Mouse (Mus musculus): ENCODE measurements around the gene Vars.
"Not testable (repeated sequence)": the region's sequence is repeated elsewhere in the genome, so short reads cannot be mapped to it uniquely, and the experiment has no call there.

Gene Vars

GRCm38 (mm10) chr17:35003022-35003838 is 2.4 kb downstream of the Vars start:
- DNase-seq (ENCODE audit: low spot score): no peak

- no peak for DNase-seq (ENCODE audit: low spot score)
Measured at GRCm38 (mm10) chr17:35004075-35004717, 3.4 kb downstream of the Vars start.

GRCm38 (mm10) chr17:35005158-35005557 is 4.4 kb downstream of the Vars start:
- no peak for DNase-seq (ENCODE audit: low spot score)

- DNase-seq (ENCODE audit: low spot score): not testable (repeated sequence)
Measured at GRCm38 (mm10) chr17:35005902-35006301, 5.1 kb downstream of the Vars start.

DNA sequence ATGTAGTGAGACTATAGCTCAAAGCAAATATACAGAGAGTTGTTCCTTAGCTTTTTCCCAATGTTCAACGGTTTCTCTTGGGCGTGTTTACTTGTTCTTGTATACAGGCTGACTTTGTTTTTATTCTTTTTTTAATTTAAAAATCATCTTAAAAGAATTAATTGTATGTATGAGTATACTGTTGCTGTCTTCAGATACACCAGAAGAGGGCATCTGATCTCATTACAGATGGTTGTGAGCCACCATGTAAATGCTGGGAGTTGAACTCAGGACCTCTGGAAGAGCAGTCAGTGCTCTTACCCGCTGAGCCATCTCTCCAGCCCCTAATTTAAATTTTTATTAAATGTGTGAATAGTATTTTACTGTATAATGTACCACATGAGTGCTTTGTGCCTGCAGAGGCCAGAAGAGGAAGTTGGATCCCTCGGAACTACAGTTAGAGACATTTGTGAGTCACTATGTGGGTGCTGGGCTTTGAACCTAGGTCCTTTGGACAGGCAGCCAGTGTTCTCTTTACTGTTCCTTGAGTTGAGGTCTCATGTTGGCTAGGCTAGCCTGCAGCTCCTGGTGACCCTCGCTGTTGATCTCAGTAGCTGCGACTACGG is 6.7 kb downstream of the Vars start:
- no peak for DNase-seq (ENCODE audit: low spot score)

- no peak for DNase-seq (ENCODE audit: low spot score)
Measured at GRCm38 (mm10) chr17:35009586-35009985, 8.8 kb downstream of the Vars start.

DNA sequence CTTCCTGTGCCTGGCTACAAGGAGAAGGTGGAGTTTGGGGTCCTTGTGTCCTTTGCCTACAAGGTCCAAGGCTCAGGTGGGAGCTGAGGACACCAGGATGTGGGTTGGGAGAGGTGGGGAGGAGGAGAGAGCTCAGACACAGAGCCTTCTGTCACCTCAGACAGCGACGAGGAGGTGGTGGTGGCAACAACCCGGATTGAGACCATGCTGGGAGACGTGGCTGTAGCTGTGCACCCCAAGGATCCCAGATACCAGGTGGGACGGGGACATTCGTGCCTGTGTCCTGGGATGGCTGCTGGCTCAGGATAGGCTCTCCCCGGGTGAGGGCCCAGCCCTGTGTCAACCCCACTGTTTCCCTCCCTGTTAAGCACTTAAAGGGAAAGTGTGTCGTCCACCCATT is 10.7 kb downstream of the Vars start:
- DNase-seq (ENCODE audit: low spot score): no peak

DNA sequence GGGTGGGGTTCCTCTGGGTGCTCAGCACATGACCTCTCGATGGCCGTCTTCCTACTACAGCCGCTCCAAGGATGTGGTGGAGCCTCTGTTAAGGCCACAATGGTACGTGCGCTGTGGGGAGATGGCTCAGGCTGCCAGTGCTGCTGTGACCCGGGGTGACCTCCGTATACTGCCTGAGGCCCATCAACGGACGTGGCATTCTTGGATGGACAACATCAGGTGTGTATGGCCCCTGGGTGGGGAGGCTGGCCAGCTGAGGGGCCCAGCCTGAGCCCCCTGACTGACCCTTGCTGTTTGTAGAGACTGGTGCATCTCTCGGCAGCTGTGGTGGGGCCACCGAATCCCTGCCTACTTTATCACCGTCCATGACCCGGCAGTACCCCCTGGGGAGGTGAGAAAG is 11.6 kb downstream of the Vars start:
- DNase-seq (ENCODE audit: low spot score): no peak

GRCm38 (mm10) chr17:35013221-35013620 is 12.4 kb downstream of the Vars start:
- DNase-seq (ENCODE audit: low spot score): no peak

DNA sequence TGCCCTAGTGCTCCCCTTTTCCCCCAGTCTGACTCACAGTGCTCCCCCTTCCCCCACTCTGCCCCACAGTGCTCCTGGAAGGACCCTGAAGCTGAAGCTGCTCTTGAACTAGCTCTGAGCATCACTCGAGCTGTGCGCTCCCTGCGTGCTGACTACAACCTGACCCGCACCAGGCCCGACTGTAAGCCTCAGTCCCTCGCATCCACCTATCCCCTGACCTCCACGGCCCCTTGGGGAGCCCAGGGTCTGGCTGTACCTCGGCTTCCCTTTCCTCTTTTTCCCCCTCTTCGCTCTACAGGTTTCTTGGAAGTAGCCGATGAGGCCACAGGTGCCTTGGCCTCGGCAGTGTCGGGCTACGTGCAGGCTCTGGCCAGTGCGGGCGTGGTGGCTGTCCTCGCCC is 14.5 kb downstream of the Vars start:
- no peak for DNase-seq (ENCODE audit: low spot score)

DNA sequence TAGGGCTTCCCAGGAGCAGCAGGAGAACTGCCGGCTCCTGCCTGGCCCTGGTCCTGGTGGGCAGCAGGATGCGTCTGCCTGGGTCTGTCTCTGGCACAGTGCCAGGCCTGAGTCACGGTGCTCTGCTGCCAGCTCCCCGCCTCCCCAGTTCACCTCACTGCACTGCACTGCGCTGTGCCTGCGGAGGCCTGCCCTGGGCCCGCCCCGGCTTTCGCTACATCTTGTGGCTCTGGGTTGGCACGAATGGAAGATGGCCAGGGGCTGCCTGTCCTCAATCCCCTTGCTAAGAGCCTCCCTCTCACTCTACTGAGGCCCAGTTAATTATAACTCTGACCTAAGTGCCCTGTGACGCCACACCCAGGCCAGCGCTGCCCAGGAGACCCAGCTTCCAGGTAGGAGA is 15.6 kb downstream of the Vars start, which contains the start of gene Vwa7:
TSS of gene Vwa7 (plus strand) at position 204 of the 400 bp plus-strand sequence.
- DNase-seq (ENCODE audit: low spot score): peak; percentile 62

DNA sequence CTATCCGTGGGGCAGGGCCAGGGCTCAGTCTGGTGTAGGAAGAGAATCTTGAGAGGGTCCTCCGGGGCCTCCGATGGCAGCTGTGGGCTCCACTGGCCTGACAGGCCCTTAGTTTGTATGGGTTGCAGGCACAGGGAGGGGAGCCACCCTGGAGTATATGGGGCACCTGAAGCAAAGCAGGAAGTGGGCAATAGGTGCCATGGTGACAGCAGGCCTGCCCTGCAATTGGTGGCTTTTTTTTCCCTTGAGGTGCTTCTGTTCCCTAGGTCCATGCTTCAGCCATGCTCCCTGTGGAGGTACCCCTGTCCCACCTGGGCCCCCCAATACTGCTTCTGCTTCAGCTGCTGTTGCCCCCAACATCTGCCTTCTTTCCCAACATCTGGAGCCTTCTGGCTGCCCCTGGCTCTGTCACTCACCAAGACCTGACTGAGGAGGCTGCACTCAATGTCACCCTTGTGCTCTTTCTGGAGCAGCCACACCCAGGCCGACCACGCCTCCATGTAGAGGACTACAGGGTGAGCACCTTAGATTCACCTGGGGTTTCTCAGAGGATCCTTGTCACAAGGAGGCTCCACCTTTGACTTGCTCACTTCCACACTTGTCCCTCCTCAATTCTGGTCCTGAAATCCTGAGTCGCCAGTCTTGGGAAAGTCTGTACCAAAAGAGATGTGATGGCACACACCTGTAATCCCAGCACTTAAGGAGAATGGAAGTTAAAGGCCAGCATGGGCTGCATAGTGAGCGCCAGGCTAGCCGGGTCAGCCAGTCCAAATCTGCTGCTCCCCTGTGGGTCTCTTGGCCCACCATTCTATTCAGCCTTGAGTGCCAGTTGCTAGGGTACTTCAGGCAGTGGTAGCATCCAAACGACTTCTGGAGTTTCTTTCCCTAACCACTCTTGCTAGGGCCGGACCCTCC is 16.3 kb downstream of the Vars start:
- no peak for DNase-seq (ENCODE audit: low spot score)

GRCm38 (mm10) chr17:35017706-35018030 is 16.9 kb downstream of the Vars start:
- no peak for DNase-seq (ENCODE audit: low spot score)

DNA sequence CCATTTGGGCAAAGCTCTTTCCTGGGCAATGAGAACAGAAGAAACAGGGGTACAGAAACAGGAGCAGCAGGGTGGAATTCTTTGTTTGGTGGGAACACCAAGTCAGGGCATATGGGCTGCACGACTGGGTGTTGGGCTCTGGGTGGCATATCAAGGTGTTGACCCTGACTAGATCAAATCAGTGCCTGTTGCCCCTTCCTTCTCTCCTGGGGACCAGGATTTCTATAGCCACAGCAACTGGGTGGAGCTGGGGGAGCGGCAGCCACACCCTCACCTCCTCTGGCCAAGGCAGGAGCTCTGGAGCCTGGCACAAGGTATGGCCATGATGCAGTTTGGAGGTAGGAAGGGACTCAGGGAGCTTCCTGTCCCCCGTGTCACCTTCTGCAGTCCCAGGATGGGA is 17.4 kb downstream of the Vars start:
- DNase-seq (ENCODE audit: low spot score): no peak

DNA sequence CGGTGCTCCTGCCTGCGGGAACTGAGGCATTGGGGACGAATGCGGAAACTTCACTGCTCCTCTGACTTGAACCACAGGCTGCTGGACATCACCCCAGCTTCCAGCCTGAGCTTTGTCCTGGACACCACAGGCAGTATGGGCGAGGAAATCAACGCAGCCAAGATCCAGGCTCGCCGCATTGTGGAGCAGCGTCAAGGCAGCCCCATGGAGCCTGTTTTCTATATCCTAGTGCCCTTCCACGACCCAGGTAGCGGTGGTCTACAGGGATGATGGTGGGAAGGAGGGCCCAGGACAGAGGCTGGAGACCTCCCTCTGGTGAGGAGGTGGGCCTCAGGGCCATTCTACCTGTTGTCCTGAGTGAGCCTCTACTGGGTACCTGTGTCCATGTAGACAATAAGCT is 19.1 kb downstream of the Vars start:
- no peak for DNase-seq (ENCODE audit: low spot score)

GRCm38 (mm10) chr17:35020551-35020950 is 19.8 kb downstream of the Vars start:
- no peak for DNase-seq (ENCODE audit: low spot score)

DNA sequence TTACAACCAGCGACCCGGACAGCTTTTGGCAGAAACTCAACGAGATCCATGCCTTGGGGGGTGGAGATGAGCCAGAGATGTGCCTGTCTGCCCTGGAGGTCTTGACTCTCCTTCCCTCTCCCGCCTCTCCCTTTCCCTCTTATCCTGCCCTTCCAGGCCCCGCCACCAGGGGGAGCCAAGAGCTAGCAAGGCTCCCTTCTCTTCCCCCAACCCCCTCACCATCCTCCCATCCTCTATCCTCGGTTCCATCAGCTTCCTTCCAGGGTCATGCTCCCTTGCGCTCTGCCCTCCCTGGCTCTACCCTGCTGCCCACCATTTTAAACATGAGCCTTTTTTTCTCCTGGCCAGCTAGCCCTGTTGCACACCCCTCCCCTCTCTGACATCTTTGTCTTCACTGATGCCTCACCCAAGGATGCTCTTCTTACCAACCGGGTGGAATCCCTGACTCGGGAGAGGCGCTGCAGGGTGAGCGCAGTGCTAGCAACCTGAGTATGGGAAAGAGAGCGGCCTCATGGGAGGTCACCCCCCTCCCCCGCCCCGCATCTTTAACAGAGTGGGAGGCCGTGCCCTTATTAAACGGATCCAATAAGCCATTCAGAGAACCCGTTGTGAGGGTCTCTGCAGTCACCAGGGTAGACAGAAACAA is 20.5 kb downstream of the Vars start:
- DNase-seq (ENCODE audit: low spot score): peak; percentile 90

- DNase-seq (ENCODE audit: low spot score): no peak
Measured at GRCm38 (mm10) chr17:35021842-35022477, 21.2 kb downstream of the Vars start.

- no peak for DNase-seq (ENCODE audit: low spot score)
Measured at GRCm38 (mm10) chr17:35022541-35023060, 21.8 kb downstream of the Vars start.

GRCm38 (mm10) chr17:35023221-35023620 is 22.4 kb downstream of the Vars start:
- no peak for DNase-seq (ENCODE audit: low spot score)

- DNase-seq (ENCODE audit: low spot score): no peak
Measured at GRCm38 (mm10) chr17:35023756-35024155, 23.0 kb downstream of the Vars start.
